In genomic region chr16:27453396-27453795, GRCm38 (mm10) we compare ENCODE assay signal across 10 mouse cellular contexts.
DNase-seq lines count a peak whose midpoint lies in the region; ATAC-seq lines count a peak whose summit lies in the region.
"Had no signal": no experiment of that assay in that cellular context is flagged by ENCODE, and none has a peak within 500 bp of the region (broad histone marks: within the 10 kb centered on the region; RNA-seq: fewer than 3 reads in every experiment).

No protein-coding gene starts in this region.

- no peak overlapping the region for H3K4me2 ChIP-seq in neural tube, embryonic 12.5 days (replicated peaks)
- no peak overlapping the region for H3K4me2 ChIP-seq in neural tube, embryonic 15.5 days
- no peak overlapping the region for H3K4me2 ChIP-seq in kidney, embryonic 15.5 days
- H3K4me2 ChIP-seq: liver, embryonic 13.5 days had no signal

- no peak overlapping the region for H3K4me3 ChIP-seq in neural tube, embryonic 12.5 days
- H3K4me3 ChIP-seq in neural tube, embryonic 15.5 days (replicated peaks): no peak overlapping the region
- H3K4me3 ChIP-seq in kidney, embryonic 15.5 days (replicated peaks): no peak overlapping the region
- H3K4me3 ChIP-seq: liver, embryonic 13.5 days; megakaryocyte, embryonic 14.5 days had no signal

- no peak for ATAC-seq in cerebellum, adult (ENCODE audit: insufficient number of reproducible peaks, low FRiP score, low TSS enrichment)
- peak; percentile 38; the same call in 1 of the 2 replicates for ATAC-seq in neural tube, embryonic 12.5 days (ENCODE audit: low FRiP score, low read depth)
- ATAC-seq in neural tube, embryonic 15.5 days (ENCODE audit: low FRiP score): no peak
- ATAC-seq in kidney, embryonic 15.5 days (replicated peaks; ENCODE audit: low FRiP score): 0 out of 2 replicates have a peak, but pooled peaks have one; percentile 36

- 68% methylated on average over 3 of the region's 3 CpGs for WGBS in neural tube, embryonic 12.5 days
- WGBS in neural tube, embryonic 15.5 days: 59% methylated on average over 3 of the region's 3 CpGs
- 65% methylated on average over 3 of the region's 3 CpGs for WGBS in kidney, embryonic 15.5 days

- no peak overlapping the region for H3K9ac ChIP-seq in neural tube, embryonic 12.5 days
- H3K9ac ChIP-seq in neural tube, embryonic 15.5 days (replicated peaks): no peak overlapping the region
- no peak overlapping the region for H3K9ac ChIP-seq in kidney, embryonic 15.5 days
- H3K9ac ChIP-seq: liver, embryonic 13.5 days had no signal

- no peak overlapping the region for H3K27ac ChIP-seq in neural tube, embryonic 12.5 days
- H3K27ac ChIP-seq in neural tube, embryonic 15.5 days (replicated peaks): no peak overlapping the region
- no peak overlapping the region for H3K27ac ChIP-seq in kidney, embryonic 15.5 days
- H3K27ac ChIP-seq: liver, embryonic 13.5 days had no signal

- H3K4me1 ChIP-seq in neural tube, embryonic 12.5 days: no peaks in the 10 kb centered on the region
- H3K4me1 ChIP-seq in neural tube, embryonic 15.5 days: no peaks in the 10 kb centered on the region
- H3K4me1 ChIP-seq in kidney, embryonic 15.5 days: no peaks in the 10 kb centered on the region
- H3K4me1 ChIP-seq: liver, embryonic 13.5 days; megakaryocyte, embryonic 14.5 days had no signal

- no peaks in the 10 kb centered on the region for H3K9me3 ChIP-seq in neural tube, embryonic 12.5 days
- H3K9me3 ChIP-seq in neural tube, embryonic 15.5 days (replicated peaks): no peaks in the 10 kb centered on the region
- H3K9me3 ChIP-seq in kidney, embryonic 15.5 days (replicated peaks): no peaks in the 10 kb centered on the region
- H3K9me3 ChIP-seq: liver, embryonic 13.5 days; megakaryocyte, embryonic 14.5 days had no signal

- peaks cover 7% of the 10 kb centered on the region; the same call in 1 of the 2 replicates for H3K36me3 ChIP-seq in neural tube, embryonic 12.5 days
- H3K36me3 ChIP-seq in neural tube, embryonic 15.5 days: peaks cover 7% of the 10 kb centered on the region; the same call in 1 of the 2 replicates
- peaks cover 20% of the 10 kb centered on the region for H3K36me3 ChIP-seq in kidney, embryonic 15.5 days
- H3K36me3 ChIP-seq: liver, embryonic 13.5 days had no signal

- no peaks in the 10 kb centered on the region for H3K27me3 ChIP-seq in neural tube, embryonic 12.5 days (replicated peaks)
- no peaks in the 10 kb centered on the region for H3K27me3 ChIP-seq in neural tube, embryonic 15.5 days (replicated peaks)
- H3K27me3 ChIP-seq in kidney, embryonic 15.5 days: no peaks in the 10 kb centered on the region
- H3K27me3 ChIP-seq: liver, embryonic 13.5 days; megakaryocyte, embryonic 14.5 days had no signal

- DNase-seq in cerebellum, adult 11-12 months: peak; percentile 10
- no peak for DNase-seq in thymus, postnatal 10 days (ENCODE audit: low spot score in 2 of 2)
- DNase-seq in ovary, adult 18-20 months (ENCODE audit: low spot score): no peak
- no peak for DNase-seq in right cerebral cortex, postnatal 36 days (ENCODE audit: low spot score in 2 of 2)
- DNase-seq: liver, embryonic 13.5 days had no signal

Comparison
In these comparisons a context has a peak if more than half of its experiments do, and no peak if none do; other contexts are left out.
1. ATAC-seq: peak in neural tube, embryonic 12.5 days (single experiment) and kidney, embryonic 15.5 days (single experiment); none in cerebellum, adult (single experiment) and neural tube, embryonic 15.5 days (single experiment).